Mouse (Mus musculus): ENCODE results near the gene Zdhhc6.

GRCm38 (mm10) chr19:55239766-55240426 is 75.9 kb downstream of the Zdhhc6 start:
- TF ChIP-seq CTCF (IDR thresholded peaks at IDR 0.05; ENCODE audit: borderline replicate concordance, insufficient read depth, low read depth, low read length), result no peak
- no peak for TF ChIP-seq POLR2A (IDR thresholded peaks at IDR 0.05; ENCODE audit: borderline replicate concordance, insufficient read depth, low read length)
